Mouse (Mus musculus) hindbrain, embryonic 14.5 days (tissue): ENCODE measurements around the gene Gm12258. TPM values are rescaled to one million over a fixed set of nuclear protein-coding genes. Genes with fewer than 3 reads are reported as not detected.

Source experiments
- polyA plus RNA-seq: library from polyadenylated mRNA; unstranded; fragments of >200 nt; fragmentation: Nextera tagmentation; extraction: Ambion mirVana; gene quantifications from 2 replicates; pipeline ENCODE4 v1.2.1, GENCODE M21; 2014

Gene Gm12258
- polyA plus RNA-seq, 1 experiment from 2014 or later: 24.2 TPM

Other genes starting within 250 kb of the Gm12258 start
- not detected in 2 replicates for gene 2210407C18Rik, start 231.1 kb upstream of the Gm12258 start, polyA plus RNA-seq
- gene Olfr323, start 216.7 kb upstream of the Gm12258 start, polyA plus RNA-seq: not detected in 2 replicates
- gene Trim58, start 206.7 kb upstream of the Gm12258 start, polyA plus RNA-seq: 0.20 TPM in 1 of 2 replicates, not detected in the other
- gene Olfr322, start 188.4 kb upstream of the Gm12258 start, polyA plus RNA-seq: not detected in 2 replicates
- gene Olfr320, start 166.1 kb upstream of the Gm12258 start, polyA plus RNA-seq: not detected in 2 replicates
- not detected in 2 replicates for gene Olfr319, start 148.0 kb upstream of the Gm12258 start, polyA plus RNA-seq
- not detected in 2 replicates for gene Olfr318, start 123.1 kb upstream of the Gm12258 start, polyA plus RNA-seq
- 0.09 and 0.12 TPM in 2 replicates for gene Olfr317, start 107.9 kb upstream of the Gm12258 start, polyA plus RNA-seq
- not detected in 2 replicates for gene Olfr316, start 94.4 kb upstream of the Gm12258 start, polyA plus RNA-seq
- not detected in 2 replicates for gene Olfr315, start 74.0 kb upstream of the Gm12258 start, polyA plus RNA-seq
- gene Olfr314, start 64.2 kb upstream of the Gm12258 start, polyA plus RNA-seq: not detected in 2 replicates
- gene Fam183b, start 45.2 kb upstream of the Gm12258 start, polyA plus RNA-seq: 6.5 and 9.4 TPM in 2 replicates
- not detected in 2 replicates for gene Olfr313, start 32.2 kb upstream of the Gm12258 start, polyA plus RNA-seq
- gene Olfr312, start 17.9 kb upstream of the Gm12258 start, polyA plus RNA-seq: not detected in 2 replicates
- not detected in 2 replicates for gene Olfr311, start 7.9 kb upstream of the Gm12258 start, polyA plus RNA-seq
- gene 2810021J22Rik, start 20.1 kb downstream of the Gm12258 start, polyA plus RNA-seq: 13.6 and 14.6 TPM in 2 replicates
- gene Zfp39, start 57.1 kb downstream of the Gm12258 start, polyA plus RNA-seq: 8.7 and 9.8 TPM in 2 replicates
- gene Btnl10, start 70.8 kb downstream of the Gm12258 start, polyA plus RNA-seq: not detected in 2 replicates
- 682 and 743 TPM in 2 replicates for gene Rnf187, start 91.8 kb downstream of the Gm12258 start, polyA plus RNA-seq
- 109 and 138 TPM in 2 replicates for gene Hist3h2ba, start 101.8 kb downstream of the Gm12258 start, polyA plus RNA-seq
- 86.9 and 94.9 TPM in 2 replicates for gene Hist3h2a, start 107.5 kb downstream of the Gm12258 start, polyA plus RNA-seq
- 0.76 and 1.1 TPM in 2 replicates for gene Trim17, start 107.5 kb downstream of the Gm12258 start, polyA plus RNA-seq
- gene Trim11, start 130.9 kb downstream of the Gm12258 start, polyA plus RNA-seq: 18.9 and 22.1 TPM in 2 replicates